Mouse (Mus musculus): ENCODE data around the gene 4930503B20Rik. TPM values are rescaled to one million over a fixed set of nuclear protein-coding genes. Genes with fewer than 3 reads are reported as not detected.

The 4930503B20Rik gene
- polyA plus RNA-seq (2015; fragmentation: Nextera tagmentation; extraction: Ambion mirVana), result not detected in 2 replicates

DNA sequence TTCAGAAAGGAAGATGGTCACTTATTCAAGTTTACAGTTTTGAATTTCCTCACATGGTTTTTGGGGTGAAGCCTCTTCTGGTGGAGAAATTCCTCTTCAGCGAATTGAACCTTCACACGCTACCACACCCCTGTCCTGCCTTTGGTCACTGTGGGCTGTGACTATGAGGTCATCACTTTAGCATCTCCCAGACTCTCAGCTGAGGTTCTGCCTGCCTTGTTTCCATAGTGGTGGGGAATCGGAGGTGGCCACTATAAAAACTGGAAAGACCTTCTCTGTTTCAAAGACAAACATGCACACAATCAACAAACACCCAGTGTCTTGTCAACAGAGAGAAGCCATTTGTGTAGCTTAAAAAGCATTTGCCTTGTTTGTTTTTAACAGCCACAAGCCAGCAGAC lies at the start of gene 4930503B20Rik:
TSS of gene 4930503B20Rik (minus strand) at position 101 of the 400 bp plus-strand sequence.
- Histone ChIP-seq H3K27me3 (replicated peaks) (no peaks in the 10 kb centered on the region), H3K4me3 (no peak within 1 kb of the TSS), H3K9ac (no peak within 1 kb of the TSS), H3K4me2 (no peak within 1 kb of the TSS), H3K27ac (replicated peaks) (no peak within 1 kb of the TSS), H3K36me3 (no peaks in the 10 kb centered on the region), H3K4me1 (peaks cover 41% of the 10 kb centered on the region), H3K9me3 (no peaks in the 10 kb centered on the region)
- ATAC-seq (ENCODE audit: extremely low read depth, insufficient number of reproducible peaks, low FRiP score, low TSS enrichment), result no peak
- WGBS, result 64% methylated on average over 3 of the region's 3 CpGs

DNA sequence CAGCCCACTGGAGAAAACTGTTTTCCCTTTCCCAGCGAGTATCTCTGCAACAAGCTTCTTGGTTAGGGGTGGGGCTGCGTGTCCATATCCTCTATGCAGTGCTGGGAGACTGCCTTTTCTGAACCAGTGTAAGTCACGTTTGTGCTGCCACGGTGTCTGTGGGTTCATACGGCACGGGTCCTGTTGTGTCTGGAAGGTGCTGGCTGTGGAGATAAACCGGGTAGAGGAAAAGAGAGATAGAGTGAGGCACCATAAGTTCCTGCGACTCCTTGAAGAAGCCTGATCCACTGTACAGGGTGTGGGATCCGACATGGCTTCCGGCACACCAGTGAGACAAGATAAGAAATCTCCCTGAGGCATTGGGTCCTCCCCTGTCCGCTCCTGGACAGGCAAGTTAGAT lies 48.9 kb upstream of the 4930503B20Rik start:
- no peak for ATAC-seq (ENCODE audit: extremely low read depth, insufficient number of reproducible peaks, low FRiP score, low TSS enrichment)
- H3K27me3 ChIP-seq (replicated peaks), result no peaks in the 10 kb centered on the region
- peaks cover 19% of the 10 kb centered on the region for H3K4me1 ChIP-seq
- H3K4me2 ChIP-seq, result peak overlapping the region; percentile 54
- WGBS, result 25% methylated on average over 11 of the region's 11 CpGs
- no peaks in the 10 kb centered on the region for H3K9me3 ChIP-seq
- H3K9ac ChIP-seq, result peak overlapping the region; percentile 45; the same call in 1 of the 2 replicates
- H3K27ac ChIP-seq (replicated peaks), result no peak overlapping the region
- H3K4me3 ChIP-seq, result no peak overlapping the region
- no peaks in the 10 kb centered on the region for H3K36me3 ChIP-seq

DNA sequence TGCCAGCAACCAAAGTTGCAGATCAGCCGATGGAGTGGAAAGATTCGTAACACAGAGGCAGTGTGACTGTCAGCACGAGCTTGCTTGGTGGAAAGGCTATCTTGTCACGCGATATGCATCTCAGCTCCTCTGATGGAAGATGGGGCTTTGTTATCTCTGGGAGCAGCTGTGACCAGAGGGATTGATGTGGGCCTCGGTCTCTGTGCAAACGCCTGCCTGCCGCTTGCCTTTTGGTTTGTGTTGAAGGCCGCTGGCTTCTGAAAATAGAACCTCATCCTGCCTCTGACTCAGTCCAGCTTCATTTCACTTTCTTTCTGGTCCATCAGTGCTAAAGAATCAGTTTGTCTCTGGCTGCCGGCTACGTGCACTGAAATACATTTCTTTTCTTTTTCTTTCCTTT lies 47.9 kb upstream of the 4930503B20Rik start:
- ATAC-seq (ENCODE audit: extremely low read depth, insufficient number of reproducible peaks, low FRiP score, low TSS enrichment), result no peak
- Histone ChIP-seq H3K27me3 (replicated peaks) (no peaks in the 10 kb centered on the region), H3K9me3 (no peaks in the 10 kb centered on the region), H3K4me2 (peak overlapping the region; percentile 34), H3K9ac (peak overlapping the region; percentile 66), H3K27ac (replicated peaks) (0 out of 2 replicates have a peak overlapping the region, but pooled peaks have one; percentile 32), H3K4me3 (no peak overlapping the region), H3K4me1 (peaks cover 19% of the 10 kb centered on the region), H3K36me3 (no peaks in the 10 kb centered on the region)
- WGBS, result 21% methylated on average over 11 of the region's 11 CpGs

- no peaks in the 10 kb centered on the region for H3K9me3 ChIP-seq
- H3K27ac ChIP-seq (replicated peaks), result no peak overlapping the region
- no peaks in the 10 kb centered on the region for H3K36me3 ChIP-seq
- H3K27me3 ChIP-seq (replicated peaks), result no peaks in the 10 kb centered on the region
- H3K4me2 ChIP-seq, result no peak overlapping the region
- H3K9ac ChIP-seq, result no peak overlapping the region
- ATAC-seq (ENCODE audit: extremely low read depth, insufficient number of reproducible peaks, low FRiP score, low TSS enrichment), result no peak
- WGBS, result 69% methylated on average over 5 of the region's 5 CpGs
- H3K4me1 ChIP-seq, result peaks cover 11% of the 10 kb centered on the region
- H3K4me3 ChIP-seq, result no peak overlapping the region
Observed at GRCm38 (mm10) chr3:146692547-146692946, 41.4 kb upstream of the 4930503B20Rik start.

DNA sequence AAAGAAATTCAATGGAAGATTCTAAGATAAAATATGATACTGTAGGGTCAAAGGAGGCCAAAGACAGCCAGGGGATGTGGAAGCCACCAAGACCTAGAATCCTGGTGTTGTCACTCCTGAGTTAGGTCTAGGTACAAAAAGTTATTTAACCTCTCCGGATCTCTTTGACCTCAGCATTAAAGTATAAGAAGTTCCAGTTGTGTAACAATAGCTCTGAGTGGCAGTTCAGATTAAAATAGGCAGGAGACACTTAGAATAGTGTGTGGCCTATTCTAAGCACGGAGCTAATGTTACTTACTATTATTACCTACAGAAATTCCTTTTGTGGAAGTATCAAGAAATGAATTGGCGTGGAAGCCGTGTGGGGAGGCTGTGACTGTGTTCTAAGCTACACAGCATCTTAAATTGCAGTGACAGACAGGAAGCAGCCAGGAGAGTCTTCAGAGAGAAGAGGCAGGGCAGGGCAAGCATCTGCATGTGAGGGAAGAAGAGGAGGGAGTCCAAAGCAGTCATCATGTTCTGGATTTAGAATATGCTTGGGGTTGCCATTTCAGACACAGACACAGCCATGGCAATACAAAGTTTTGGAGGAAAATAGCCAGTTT lies 36.1 kb upstream of the 4930503B20Rik start:
- Histone ChIP-seq H3K27me3 (replicated peaks) (no peaks in the 10 kb centered on the region), H3K4me3 (no peak overlapping the region), H3K9ac (no peak overlapping the region), H3K27ac (replicated peaks) (peak overlapping the region; percentile 62), H3K4me2 (peak overlapping the region; percentile 14; the same call in 1 of the 2 replicates), H3K36me3 (no peaks in the 10 kb centered on the region), H3K4me1 (peaks cover 55% of the 10 kb centered on the region), H3K9me3 (no peaks in the 10 kb centered on the region)
- no peak for ATAC-seq (ENCODE audit: extremely low read depth, insufficient number of reproducible peaks, low FRiP score, low TSS enrichment)
- WGBS, result 40% methylated on average over 4 of the region's 4 CpGs

- no peak for ATAC-seq (ENCODE audit: extremely low read depth, insufficient number of reproducible peaks, low FRiP score, low TSS enrichment)
- Histone ChIP-seq H3K27me3 (replicated peaks) (no peaks in the 10 kb centered on the region), H3K27ac (replicated peaks) (peak overlapping the region; percentile 34), H3K36me3 (no peaks in the 10 kb centered on the region), H3K9me3 (no peaks in the 10 kb centered on the region), H3K9ac (no peak overlapping the region), H3K4me2 (no peak overlapping the region), H3K4me1 (peaks cover 63% of the 10 kb centered on the region), H3K4me3 (no peak overlapping the region)
- WGBS, result 75% methylated on average over 8 of the region's 8 CpGs
Observed at GRCm38 (mm10) chr3:146686428-146686827, 35.3 kb upstream of the 4930503B20Rik start.

GRCm38 (mm10) chr3:146684811-146685675 lies 33.9 kb upstream of the 4930503B20Rik start, which contains the start of gene Samd13:
Gene Samd13, minus strand, starts transcription at chr3:146685592.
- Histone ChIP-seq H3K27ac (replicated peaks) (peak within 1 kb of the TSS; percentile 34), H3K4me3 (peak within 1 kb of the TSS; percentile 63), H3K9ac (peak within 1 kb of the TSS; percentile 81), H3K27me3 (replicated peaks) (no peaks in the 10 kb centered on the region), H3K4me1 (peaks cover 64% of the 10 kb centered on the region), H3K36me3 (no peaks in the 10 kb centered on the region), H3K9me3 (no peaks in the 10 kb centered on the region), H3K4me2 (peak within 1 kb of the TSS; percentile 81)
- 2% methylated on average over 50 of the region's 50 CpGs for WGBS
- peak; percentile 70 for ATAC-seq (ENCODE audit: extremely low read depth, insufficient number of reproducible peaks, low FRiP score, low TSS enrichment)

GRCm38 (mm10) chr3:146683095-146683494 lies 32.0 kb upstream of the 4930503B20Rik start:
- H3K4me1 ChIP-seq, result peaks cover 58% of the 10 kb centered on the region
- no peaks in the 10 kb centered on the region for H3K36me3 ChIP-seq
- no peak for ATAC-seq (ENCODE audit: extremely low read depth, insufficient number of reproducible peaks, low FRiP score, low TSS enrichment)
- 52% methylated on average over 2 of the region's 2 CpGs for WGBS
- H3K27me3 ChIP-seq (replicated peaks), result no peaks in the 10 kb centered on the region
- H3K9me3 ChIP-seq, result no peaks in the 10 kb centered on the region
- H3K4me3 ChIP-seq, result no peak overlapping the region
- peak overlapping the region; percentile 68 for H3K27ac ChIP-seq (replicated peaks)
- peak overlapping the region; percentile 66; the same call in 1 of the 2 replicates for H3K9ac ChIP-seq
- H3K4me2 ChIP-seq, result peak overlapping the region; percentile 61

DNA sequence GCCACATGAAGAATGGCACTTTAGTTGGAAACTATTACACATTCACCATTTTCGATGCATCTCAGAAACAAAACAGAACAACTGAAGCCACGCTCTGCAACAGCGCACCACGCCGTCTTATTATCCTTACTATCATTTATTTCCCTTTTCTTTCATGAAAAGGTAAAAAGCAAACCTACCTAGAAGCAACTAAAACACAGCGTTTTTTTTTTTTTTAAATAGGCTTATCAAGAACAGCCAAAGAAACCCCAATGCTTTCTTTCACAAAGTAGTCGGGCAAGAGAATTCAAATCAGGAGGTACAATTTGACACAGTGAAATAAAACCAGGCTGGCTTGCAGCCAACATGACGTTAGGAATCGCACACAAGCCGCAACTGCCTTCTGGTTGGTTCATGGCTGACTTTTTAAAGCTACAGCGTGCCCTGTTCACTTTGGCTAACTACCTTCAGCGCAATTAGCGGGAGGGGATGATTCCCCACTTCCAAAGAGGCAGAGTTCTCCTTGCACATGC lies 31.1 kb upstream of the 4930503B20Rik start:
- WGBS, result 42% methylated on average over 13 of the region's 13 CpGs
- ATAC-seq (ENCODE audit: extremely low read depth, insufficient number of reproducible peaks, low FRiP score, low TSS enrichment), result no peak

GRCm38 (mm10) chr3:146681696-146682095 lies 30.6 kb upstream of the 4930503B20Rik start:
- Histone ChIP-seq H3K36me3 (no peaks in the 10 kb centered on the region), H3K9ac (peak overlapping the region; percentile 66), H3K4me3 (peak overlapping the region; percentile 34; the same call in 1 of the 2 replicates), H3K4me2 (peak overlapping the region; percentile 61), H3K9me3 (no peaks in the 10 kb centered on the region), H3K27me3 (replicated peaks) (no peaks in the 10 kb centered on the region), H3K4me1 (peaks cover 44% of the 10 kb centered on the region), H3K27ac (replicated peaks) (peak overlapping the region; percentile 68; the same call in 1 of the 2 replicates)
- WGBS, result 59% methylated on average over 8 of the region's 8 CpGs
- no peak for ATAC-seq (ENCODE audit: extremely low read depth, insufficient number of reproducible peaks, low FRiP score, low TSS enrichment)

More for the DNA sequence above, 31.1 kb upstream of the 4930503B20Rik start:
- Histone ChIP-seq H3K4me1 (peaks cover 49% of the 10 kb centered on the region), H3K4me3 (peak overlapping the region; percentile 34), H3K9me3 (no peaks in the 10 kb centered on the region), H3K9ac (peak overlapping the region; percentile 66), H3K27ac (replicated peaks) (peak overlapping the region; percentile 68), H3K4me2 (peak overlapping the region; percentile 61), H3K36me3 (no peaks in the 10 kb centered on the region), H3K27me3 (replicated peaks) (no peaks in the 10 kb centered on the region)

DNA sequence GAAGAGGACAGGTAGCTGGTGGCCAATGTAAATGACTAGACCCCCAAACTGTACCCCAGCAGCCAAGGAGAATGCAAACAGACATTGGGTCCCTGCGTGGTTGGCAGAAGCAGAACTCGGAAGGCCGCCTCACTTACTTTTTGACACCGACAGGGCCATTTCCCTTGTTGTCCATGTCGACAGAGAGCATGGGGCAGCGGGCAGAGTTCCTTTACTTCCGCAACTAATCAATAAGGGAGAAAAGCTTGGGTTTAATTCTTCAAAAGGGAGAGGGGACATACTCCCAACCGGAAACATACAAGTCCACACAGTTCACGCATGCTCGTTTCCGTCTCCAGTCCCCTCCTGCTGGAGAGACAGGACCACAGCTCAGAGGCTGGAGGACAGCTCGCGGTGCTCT lies 29.5 kb upstream of the 4930503B20Rik start:
- ATAC-seq (ENCODE audit: extremely low read depth, insufficient number of reproducible peaks, low FRiP score, low TSS enrichment), result no peak
- Histone ChIP-seq H3K4me3 (no peak overlapping the region), H3K4me2 (no peak overlapping the region), H3K9me3 (no peaks in the 10 kb centered on the region), H3K27me3 (replicated peaks) (no peaks in the 10 kb centered on the region), H3K27ac (replicated peaks) (no peak overlapping the region), H3K9ac (no peak overlapping the region), H3K36me3 (no peaks in the 10 kb centered on the region), H3K4me1 (peaks cover 35% of the 10 kb centered on the region)
- WGBS, result 87% methylated on average over 13 of the region's 13 CpGs
